Mouse (Mus musculus) C2C12 (cell line): ENCODE results near the gene Dnajb12.

ENCODE experiments used
- CEBPB ChIP-seq: IDR thresholded peaks from one replicate; pipeline ENCODE4 v1.6.1; 2011; ENCODE audit warnings: low read depth, mild to moderate bottlenecking, control low read depth, moderate library complexity
- CTCF ChIP-seq: IDR thresholded peaks from one replicate; pipeline ENCODE4 v1.5.1; 2011; ENCODE audit not compliant: control insufficient read depth, insufficient read depth, insufficient read length
- FOSL1 ChIP-seq: IDR thresholded peaks from one replicate; pipeline ENCODE4 v1.8.0; 2011; ENCODE audit warnings: mild to moderate bottlenecking, low read length; ENCODE audit not compliant: poor library complexity, insufficient read depth, severe bottlenecking
- MAX ChIP-seq: IDR thresholded peaks from one replicate; pipeline ENCODE4 v1.6.1; 2011; ENCODE audit warnings: mild to moderate bottlenecking, control low read depth
- MYOD1 ChIP-seq: IDR thresholded peaks from one replicate; pipeline ENCODE4 v1.6.1; 2011; ENCODE audit warnings: low read depth; ENCODE audit not compliant: control insufficient read depth, insufficient read length
- MYOG ChIP-seq: IDR thresholded peaks from one replicate; pipeline ENCODE4 v1.6.1; 2011; ENCODE audit not compliant: control insufficient read depth, insufficient read length; ENCODE audit errors: extremely low read depth
- USF1 ChIP-seq: IDR thresholded peaks from one replicate; pipeline ENCODE4 v1.6.1; 2011; ENCODE audit warnings: low read depth, mild to moderate bottlenecking, control low read depth, moderate library complexity

- no peak for TF ChIP-seq CTCF
- no peak for TF ChIP-seq MYOG
- TF ChIP-seq MAX = no peak
- TF ChIP-seq CEBPB = no peak
- no peak for TF ChIP-seq USF1
- TF ChIP-seq FOSL1 = no peak
- TF ChIP-seq MYOD1 = no peak
Observed at GRCm38 (mm10) chr10:59861201-59861600, 18.2 kb upstream of the Dnajb12 start.
